Mouse (Mus musculus) limb, embryonic 11.5 days (tissue): ENCODE measurements at regions not wholly inside any gene's neighbourhood (a gene's known extent, or its start where the extent isn't known, plus 50 kb on each side); places are given as distances from the start of the nearest gene placed in this dataset.

Experiments used
- ATAC-seq: fragments of 200-750 bp; cut with Nextera tagmentation; 2 replicates; pipeline ENCODE4 v1.8.0; 2017; ENCODE audit warnings: low read depth; ENCODE audit not compliant: insufficient number of reproducible peaks, low FRiP score, low TSS enrichment
- DNase-seq: peaks from one replicate; pipeline ENCODE4 v3.0.0-alpha.2; 2015; ENCODE audit warnings: low spot score
- H3K27ac ChIP-seq: fragments of 300-500 bp; sonication (generic); replicated peaks from 2 replicates; pipeline ENCODE4 v1.5.1; 2014; ENCODE audit warnings: low read depth, mild to moderate bottlenecking, low read length
- H3K27me3 ChIP-seq: fragments of 300-500 bp; sonication (generic); 2 replicates; pipeline ENCODE4 v1.6.1; 2014; ENCODE audit warnings: mild to moderate bottlenecking, low read length, mixed read lengths; ENCODE audit not compliant: control insufficient read depth, insufficient read depth
- H3K36me3 ChIP-seq: fragments of 300-500 bp; sonication (generic); 2 replicates; pipeline ENCODE4 v1.6.1; 2014; ENCODE audit warnings: mild to moderate bottlenecking, low read length, moderate library complexity, mixed read lengths; ENCODE audit not compliant: control insufficient read depth, insufficient read depth
- H3K4me1 ChIP-seq: fragments of 300-500 bp; sonication (generic); 2 replicates; pipeline ENCODE4 v1.6.1; 2014; ENCODE audit warnings: low read length, mixed read lengths; ENCODE audit not compliant: control insufficient read depth, insufficient read depth
- H3K4me2 ChIP-seq: fragments of 300-500 bp; sonication (generic); 2 replicates; pipeline ENCODE4 v1.6.1; 2014; ENCODE audit warnings: low read depth, mild to moderate bottlenecking, moderate library complexity; ENCODE audit not compliant: severe bottlenecking
- H3K4me3 ChIP-seq: fragments of 300-500 bp; sonication (generic); 2 replicates; pipeline ENCODE4 v1.5.1; 2014; ENCODE audit warnings: low read depth, low read length
- H3K9ac ChIP-seq: fragments of 300-500 bp; sonication (generic); 2 replicates; pipeline ENCODE4 v1.6.1; 2014; ENCODE audit warnings: mild to moderate bottlenecking, low read length
- H3K9me3 ChIP-seq: fragments of 300-500 bp; sonication (generic); 2 replicates; pipeline ENCODE4 v1.6.1; 2016; ENCODE audit warnings: low read length; ENCODE audit not compliant: control insufficient read depth
- WGBS: fragments of 180-500 bp; shearing (Covaris S2); extraction: QIAGEN DNeasy Blood & Tissue Kit; methylation state at CpG from one replicate; pipeline ENCODE4 v1.1.7; 2014; 5-methylcytosine and 5-hydroxymethylcytosine counted together

DNA sequence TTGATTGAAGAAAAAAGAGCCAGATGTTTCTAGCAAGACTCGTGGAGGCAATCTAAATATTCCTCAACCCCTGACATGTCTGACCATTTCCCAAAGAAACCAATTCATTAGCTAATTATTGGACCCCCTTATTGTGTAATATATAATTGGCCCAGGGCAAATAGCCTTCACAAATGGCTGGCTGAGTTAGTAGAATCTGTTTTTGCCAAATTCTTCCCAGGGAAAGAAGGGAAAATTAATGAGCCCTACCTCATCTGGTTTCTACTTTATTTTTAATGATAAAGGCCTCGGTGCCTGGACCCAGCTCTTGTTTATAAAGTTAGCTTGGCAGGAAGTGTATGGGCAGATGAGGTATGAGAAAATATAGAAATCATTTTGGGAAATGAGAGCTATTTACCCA is 428.5 kb downstream of the Etnk1 start:
- no peaks in the 10 kb centered on the region for H3K4me1 ChIP-seq
- DNase-seq (no peak), ATAC-seq (no peak)
- no peak overlapping the region for H3K27ac ChIP-seq
- no peak overlapping the region for H3K4me3 ChIP-seq
- H3K27me3 ChIP-seq = no peaks in the 10 kb centered on the region
- H3K4me2 ChIP-seq = no peak overlapping the region
- H3K9ac ChIP-seq = no peak overlapping the region
- 47% methylated on average over 2 of the region's 2 CpGs for WGBS
- H3K9me3 ChIP-seq = no peaks in the 10 kb centered on the region
- H3K36me3 ChIP-seq = no peaks in the 10 kb centered on the region

GRCm38 (mm10) chr6:143597414-143597813 is 430.4 kb downstream of the Etnk1 start:
- H3K27me3 ChIP-seq = no peaks in the 10 kb centered on the region
- ATAC-seq (no peak), DNase-seq (no peak)
- no peaks in the 10 kb centered on the region for H3K4me1 ChIP-seq
- H3K4me2 ChIP-seq = no peak overlapping the region
- WGBS = 88% methylated on average over 3 of the region's 3 CpGs
- no peak overlapping the region for H3K4me3 ChIP-seq
- H3K36me3 ChIP-seq = no peaks in the 10 kb centered on the region
- H3K9me3 ChIP-seq = no peaks in the 10 kb centered on the region
- H3K27ac ChIP-seq = no peak overlapping the region
- no peak overlapping the region for H3K9ac ChIP-seq

DNA sequence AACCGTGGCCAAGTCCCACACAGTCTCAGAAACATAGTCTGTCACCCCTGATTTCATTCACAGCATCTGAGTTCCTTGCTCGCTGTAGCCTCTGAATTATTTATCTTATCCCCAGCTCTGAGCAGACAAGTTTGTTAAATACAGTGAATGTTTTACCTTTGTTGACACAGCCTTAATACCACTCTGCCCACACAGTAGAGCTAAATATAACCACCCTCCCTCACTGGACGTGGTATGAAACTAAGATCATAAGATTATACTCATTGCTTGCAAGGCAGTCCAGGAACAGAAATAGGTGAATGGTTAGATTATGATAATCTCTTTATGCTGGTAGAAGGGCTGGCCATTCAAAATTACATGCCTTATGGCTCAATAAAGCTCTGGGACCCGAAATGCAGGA is 431.9 kb downstream of the Etnk1 start:
- Histone ChIP-seq H3K27ac (no peak overlapping the region), H3K36me3 (no peaks in the 10 kb centered on the region), H3K4me2 (no peak overlapping the region), H3K9me3 (no peaks in the 10 kb centered on the region), H3K4me3 (no peak overlapping the region), H3K4me1 (no peaks in the 10 kb centered on the region), H3K9ac (no peak overlapping the region), H3K27me3 (no peaks in the 10 kb centered on the region)
- ATAC-seq = no peak
- no peak for DNase-seq
- WGBS = 80% methylated on average over 4 of the region's 4 CpGs

GRCm38 (mm10) chr6:143609100-143609499 is 442.1 kb downstream of the Etnk1 start:
- no peaks in the 10 kb centered on the region for H3K9me3 ChIP-seq
- no peak overlapping the region for H3K9ac ChIP-seq
- DNase-seq (no peak), ATAC-seq (no peak)
- H3K4me1 ChIP-seq = no peaks in the 10 kb centered on the region
- H3K27me3 ChIP-seq = no peaks in the 10 kb centered on the region
- no peak overlapping the region for H3K4me2 ChIP-seq
- no peak overlapping the region for H3K4me3 ChIP-seq
- 87% methylated on average over 1 of the region's 1 CpGs for WGBS
- H3K27ac ChIP-seq = no peak overlapping the region
- H3K36me3 ChIP-seq = no peaks in the 10 kb centered on the region

DNA sequence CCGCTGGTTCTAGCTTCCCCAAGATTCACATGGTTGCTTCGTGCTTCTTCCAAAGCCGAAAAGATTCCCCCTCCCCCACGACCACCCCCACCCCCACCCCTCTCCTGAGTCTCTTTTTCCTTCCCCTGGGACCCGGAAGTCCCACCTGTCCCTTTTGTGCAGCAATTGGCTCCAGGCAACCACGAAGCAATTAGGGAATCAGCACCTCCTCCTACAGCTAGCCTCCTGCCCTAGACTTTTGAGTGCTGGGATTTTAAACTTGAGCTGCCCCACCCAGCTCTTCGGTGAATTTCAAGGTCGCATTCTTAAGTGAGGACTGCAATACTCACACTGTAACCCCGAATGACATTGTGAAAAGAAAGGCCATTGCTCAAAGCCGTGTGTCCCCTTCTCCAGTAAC is 445.9 kb downstream of the Etnk1 start:
- Histone ChIP-seq H3K36me3 (no peaks in the 10 kb centered on the region), H3K27ac (no peak overlapping the region), H3K27me3 (no peaks in the 10 kb centered on the region), H3K4me1 (0 out of 2 replicates have a peak, but pooled peaks cover 4% of the 10 kb centered on the region), H3K9ac (no peak overlapping the region; the same call in 1 of the 2 replicates), H3K4me2 (no peak overlapping the region), H3K4me3 (no peak overlapping the region), H3K9me3 (no peaks in the 10 kb centered on the region)
- ATAC-seq (no peak), DNase-seq (no peak)
- 80% methylated on average over 10 of the region's 10 CpGs for WGBS

- Histone ChIP-seq H3K36me3 (no peaks in the 10 kb centered on the region), H3K9ac (no peak overlapping the region), H3K27me3 (no peaks in the 10 kb centered on the region), H3K9me3 (no peaks in the 10 kb centered on the region), H3K4me1 (peaks cover 10% of the 10 kb centered on the region; the same call in 1 of the 2 replicates), H3K4me2 (no peak overlapping the region), H3K27ac (no peak overlapping the region), H3K4me3 (no peak overlapping the region)
- 62% methylated on average over 11 of the region's 11 CpGs for WGBS
- ATAC-seq (no peak), DNase-seq (no peak)
Measured at GRCm38 (mm10) chr6:143614431-143614987, 447.5 kb downstream of the Etnk1 start.

GRCm38 (mm10) chr6:143615361-143615760 is 448.3 kb downstream of the Etnk1 start:
- Histone ChIP-seq H3K27ac (no peak overlapping the region), H3K9me3 (no peaks in the 10 kb centered on the region), H3K9ac (no peak overlapping the region), H3K4me1 (peaks cover 10% of the 10 kb centered on the region; the same call in 1 of the 2 replicates), H3K27me3 (no peaks in the 10 kb centered on the region), H3K36me3 (no peaks in the 10 kb centered on the region), H3K4me2 (no peak overlapping the region), H3K4me3 (no peak overlapping the region)
- DNase-seq = no peak
- no peak for ATAC-seq
- 82% methylated on average over 8 of the region's 8 CpGs for WGBS

GRCm38 (mm10) chr6:143616386-143616785 is 449.4 kb downstream of the Etnk1 start:
- no peaks in the 10 kb centered on the region for H3K27me3 ChIP-seq
- no peak overlapping the region for H3K9ac ChIP-seq
- no peak overlapping the region for H3K4me2 ChIP-seq
- H3K4me3 ChIP-seq = no peak overlapping the region
- no peak for DNase-seq
- H3K36me3 ChIP-seq = no peaks in the 10 kb centered on the region
- WGBS = 95% methylated on average over 4 of the region's 4 CpGs
- peaks cover 10% of the 10 kb centered on the region; the same call in 1 of the 2 replicates for H3K4me1 ChIP-seq
- no peak overlapping the region for H3K27ac ChIP-seq
- H3K9me3 ChIP-seq = no peaks in the 10 kb centered on the region
- no peak for ATAC-seq

DNA sequence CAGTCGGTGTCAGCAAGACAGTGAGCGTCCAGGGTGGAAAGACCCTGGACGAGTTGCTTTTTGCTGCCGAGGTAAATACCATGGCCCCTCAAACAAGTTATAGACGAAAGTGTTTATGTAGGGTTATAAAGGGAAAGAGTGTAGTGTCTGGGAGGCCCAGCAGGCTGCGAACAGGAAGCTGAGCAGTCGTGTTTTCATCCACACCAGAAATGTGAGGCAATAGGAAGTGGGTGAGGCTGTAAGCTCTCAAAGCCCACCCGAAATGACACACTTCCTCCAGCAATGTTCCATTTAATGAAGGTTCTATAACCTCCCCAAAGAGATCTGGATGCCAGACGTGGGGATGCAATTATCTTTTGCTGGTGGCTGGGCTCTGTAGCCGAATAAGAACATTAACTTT is 451.5 kb downstream of the Etnk1 start:
- no peak overlapping the region for H3K4me2 ChIP-seq
- H3K27ac ChIP-seq = no peak overlapping the region
- ATAC-seq = no peak

More for the DNA sequence above, 451.5 kb downstream of the Etnk1 start:
- Histone ChIP-seq H3K9ac (no peak overlapping the region), H3K9me3 (no peaks in the 10 kb centered on the region), H3K4me3 (no peak overlapping the region), H3K27me3 (no peaks in the 10 kb centered on the region), H3K4me1 (peaks cover 10% of the 10 kb centered on the region; the same call in 1 of the 2 replicates), H3K36me3 (no peaks in the 10 kb centered on the region)
- 31% methylated on average over 10 of the region's 10 CpGs for WGBS
- DNase-seq = no peak
